Mouse (Mus musculus): ENCODE results near the gene Rab44.

Rab44 gene

DNA sequence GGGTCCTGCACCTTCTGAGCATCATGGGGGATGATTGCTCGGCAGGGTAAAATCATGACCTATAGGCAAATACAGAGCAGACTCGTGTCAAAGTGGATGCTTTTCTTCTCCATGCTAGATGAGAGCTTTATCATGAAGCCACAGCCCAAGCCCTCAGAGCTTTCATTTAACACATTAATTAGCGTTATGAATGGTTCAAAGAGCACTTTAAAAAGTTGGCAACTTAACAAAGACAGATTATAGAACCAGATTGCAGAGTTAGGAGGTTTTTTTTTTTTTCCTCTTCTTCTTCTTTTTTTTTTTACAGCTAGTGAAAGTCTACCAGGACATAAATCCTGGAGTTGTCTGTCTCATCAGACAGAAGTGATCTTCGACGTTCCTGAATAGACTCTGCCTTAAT lies 15.4 kb downstream of the Rab44 start:
- DNase-seq (ENCODE audit: low read depth, low spot score): no peak

DNA sequence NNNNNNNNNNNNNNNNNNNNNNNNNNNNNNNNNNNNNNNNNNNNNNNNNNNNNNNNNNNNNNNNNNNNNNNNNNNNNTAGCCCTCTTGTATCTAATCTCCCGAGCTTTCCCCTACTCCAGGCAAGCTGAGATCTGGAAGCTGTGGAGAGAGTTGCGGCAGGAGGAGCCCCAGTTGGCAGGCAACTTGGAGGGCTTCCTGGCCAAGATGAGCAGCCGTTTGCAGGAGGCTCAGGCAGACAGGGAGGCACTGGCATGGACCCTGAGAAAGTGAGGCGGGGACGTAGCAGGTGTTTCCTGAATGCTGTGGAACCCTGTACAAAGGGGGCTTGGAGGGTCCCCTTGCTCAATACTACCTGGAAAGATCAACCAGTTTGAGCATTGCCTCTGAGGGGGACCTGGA lies 21.1 kb downstream of the Rab44 start:
- DNase-seq (ENCODE audit: low read depth, low spot score): no peak

DNA sequence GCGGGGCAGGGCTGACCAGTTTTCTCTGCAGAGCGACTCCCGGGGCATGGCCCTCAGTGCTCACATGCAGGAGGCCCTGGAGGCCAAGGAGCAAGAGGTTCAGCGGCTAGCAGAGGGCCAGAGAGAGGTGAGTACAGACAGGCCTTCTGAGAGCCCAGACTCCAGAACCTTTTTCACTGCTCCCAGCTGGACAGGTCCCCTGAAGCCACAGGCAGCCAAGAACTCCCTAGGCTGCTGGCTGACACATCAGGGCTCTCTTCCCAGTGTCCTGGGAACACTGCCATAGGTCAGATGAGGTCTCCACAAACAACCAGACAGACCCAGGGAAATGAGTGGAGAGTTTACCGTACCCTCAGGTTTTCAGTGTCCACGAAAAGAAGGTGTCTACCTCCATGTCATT lies 22.3 kb downstream of the Rab44 start:
- DNase-seq (ENCODE audit: low read depth, low spot score): no peak

DNA sequence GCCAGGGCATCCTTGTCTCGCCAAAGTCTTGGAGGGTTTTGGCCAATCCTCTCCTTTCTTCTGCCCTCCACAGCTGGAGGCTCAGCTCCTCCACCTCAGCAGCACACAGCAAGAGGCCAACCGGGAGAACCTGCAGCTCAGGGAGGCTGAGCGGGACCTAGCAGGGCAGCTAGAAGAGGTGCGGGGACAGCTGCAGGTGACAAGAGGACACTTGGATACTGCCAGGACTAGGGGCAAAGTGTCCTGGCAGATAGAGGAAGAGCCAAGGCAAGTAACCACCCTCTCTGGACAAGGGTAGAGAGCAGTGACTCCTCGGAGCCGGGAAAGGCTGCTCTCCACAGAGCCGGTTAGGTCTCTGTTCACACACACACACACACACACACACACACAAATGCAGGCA lies 24.0 kb downstream of the Rab44 start:
- DNase-seq (ENCODE audit: low read depth, low spot score): no peak

DNA sequence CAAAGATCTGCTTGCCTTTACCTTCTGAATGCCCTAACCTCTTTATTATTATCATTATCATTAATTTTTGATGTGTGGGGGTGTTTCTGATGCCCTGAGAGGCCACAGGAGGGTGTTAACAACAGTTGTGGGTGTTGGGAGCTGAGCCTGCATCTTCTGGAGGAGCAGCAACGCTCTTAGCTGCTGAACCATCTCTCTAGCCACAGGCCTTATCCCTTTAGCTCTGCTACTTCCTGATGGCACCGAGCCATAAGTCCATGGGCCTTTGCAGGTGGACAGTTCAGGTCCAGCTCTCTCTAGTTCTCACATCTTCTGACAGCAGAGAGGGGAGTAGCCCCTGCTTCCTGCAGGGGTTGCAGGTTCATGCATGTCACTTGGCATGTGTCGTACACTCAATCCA lies 27.6 kb downstream of the Rab44 start:
- DNase-seq (ENCODE audit: low read depth, low spot score): no peak

DNA sequence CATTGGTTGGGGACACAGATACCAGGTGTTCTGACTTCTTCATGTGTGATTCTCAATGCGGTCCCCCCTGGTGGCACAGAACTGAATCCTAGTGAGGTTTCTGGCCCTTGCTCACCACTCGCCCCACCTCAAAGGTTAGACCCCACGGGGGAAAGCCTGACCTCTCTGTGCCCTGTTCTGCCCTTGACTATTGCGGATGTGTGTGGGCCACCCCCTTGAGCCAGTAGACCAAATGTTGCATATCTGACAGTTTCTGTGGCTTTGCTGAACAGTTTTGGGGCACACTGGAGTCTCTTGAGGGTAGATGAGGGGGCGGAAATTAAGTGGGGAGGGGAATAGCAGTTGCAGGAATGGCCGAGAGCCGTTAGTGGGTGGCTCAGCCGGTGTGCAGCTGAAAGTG lies 29.3 kb downstream of the Rab44 start:
- DNase-seq (ENCODE audit: low read depth, low spot score): no peak

DNA sequence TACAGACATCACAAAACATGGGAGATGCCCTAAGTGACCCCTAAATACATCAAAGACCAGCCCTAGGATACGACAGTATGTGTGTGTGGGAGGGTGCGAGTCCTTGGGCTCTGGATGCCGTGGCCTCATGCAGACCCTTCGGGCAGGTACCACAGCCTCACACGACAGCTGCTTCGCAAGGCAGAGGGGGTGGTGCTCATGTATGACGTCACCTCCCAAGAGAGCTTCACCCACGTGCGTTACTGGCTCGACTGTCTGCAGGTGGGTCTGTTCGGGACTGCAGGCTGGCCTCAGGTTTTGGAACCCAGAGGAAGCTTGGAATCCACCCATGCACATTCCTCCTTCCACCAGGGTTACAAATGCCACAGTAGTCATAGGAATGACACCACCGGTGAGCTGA lies 31.2 kb downstream of the Rab44 start:
- DNase-seq (ENCODE audit: low read depth, low spot score): no peak

DNA sequence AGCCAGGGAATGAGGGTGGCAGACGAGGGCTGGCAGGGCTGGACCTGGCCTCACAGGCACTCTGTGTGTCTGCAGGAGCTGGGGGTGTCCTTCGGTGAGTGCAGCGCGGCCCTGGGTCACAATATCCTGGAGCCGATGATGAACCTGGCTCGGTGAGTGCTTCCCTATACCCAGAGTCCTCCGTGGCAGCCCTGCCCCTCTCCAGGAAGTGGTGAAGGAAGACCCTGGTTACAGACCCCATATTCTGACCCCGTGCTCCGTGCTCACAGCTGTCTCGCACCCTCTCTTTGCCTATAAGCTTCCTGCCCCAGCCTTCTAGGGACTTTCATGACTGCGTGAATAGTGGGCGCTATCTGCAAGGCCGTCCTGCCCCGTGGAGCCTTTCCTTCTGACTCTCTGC lies 33.3 kb downstream of the Rab44 start:
- DNase-seq (ENCODE audit: low read depth, low spot score): no peak

DNA sequence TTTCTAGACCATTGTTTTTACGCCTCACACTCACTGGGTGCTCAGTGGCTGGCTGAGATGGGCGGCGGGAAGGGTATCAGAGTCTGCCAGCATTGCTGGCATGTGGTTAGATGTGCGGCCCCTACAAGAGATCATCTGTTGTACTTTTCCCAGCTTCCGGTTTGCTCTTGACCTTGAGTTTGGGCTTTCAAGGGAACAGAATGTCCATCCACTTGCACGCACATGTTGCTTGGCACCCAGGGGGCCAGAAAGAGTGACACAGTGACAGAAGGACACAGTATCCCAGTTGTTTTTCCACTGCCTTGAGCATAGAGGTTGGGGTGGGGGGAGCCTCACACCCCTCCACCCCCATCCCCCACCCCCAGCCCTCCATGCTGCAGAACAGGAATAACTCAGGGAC lies 33.8 kb downstream of the Rab44 start:
- no peak for DNase-seq (ENCODE audit: low read depth, low spot score)

DNA sequence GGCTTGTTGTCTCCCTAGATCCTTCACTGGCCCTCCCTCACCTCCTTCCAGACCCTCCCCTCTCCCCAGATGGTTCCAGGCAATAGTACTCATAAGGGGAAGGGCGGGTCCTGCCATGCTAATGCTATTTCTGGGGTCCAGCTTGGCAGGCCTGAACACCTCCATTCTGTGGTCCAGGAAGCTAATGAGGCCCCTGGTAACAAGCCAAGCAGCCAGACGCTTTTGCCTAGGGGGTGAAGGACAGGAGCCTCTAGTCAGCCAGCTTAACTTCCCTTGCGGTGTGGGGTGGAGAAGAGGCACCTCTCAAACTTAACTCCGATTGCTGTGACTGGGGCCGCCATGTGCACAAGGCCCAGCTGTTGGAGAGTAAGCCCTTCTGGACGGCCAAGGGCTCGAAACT lies 35.8 kb downstream of the Rab44 start:
- no peak for DNase-seq (ENCODE audit: low read depth, low spot score)

DNA sequence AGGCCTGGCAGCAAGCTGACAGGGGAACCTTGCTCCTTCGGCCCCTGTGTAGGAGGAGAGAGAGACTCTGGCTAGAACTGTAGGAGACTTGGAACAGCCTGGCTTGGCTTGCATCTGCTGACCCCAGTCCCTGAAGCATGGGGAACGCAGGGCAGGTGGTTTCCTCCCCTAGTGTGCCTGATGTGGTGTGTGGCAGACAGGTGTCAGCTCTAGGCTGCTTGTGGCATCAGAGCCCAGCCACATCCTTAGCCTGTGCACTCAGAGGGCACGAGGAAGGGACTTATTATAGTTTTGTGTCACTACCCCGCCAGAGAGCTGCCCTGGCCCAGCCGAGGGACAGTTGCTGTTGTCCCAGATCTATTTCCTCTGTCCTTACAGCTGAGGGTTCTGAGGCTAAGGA lies 38.6 kb downstream of the Rab44 start:
- DNase-seq (ENCODE audit: low read depth, low spot score): no peak

DNA sequence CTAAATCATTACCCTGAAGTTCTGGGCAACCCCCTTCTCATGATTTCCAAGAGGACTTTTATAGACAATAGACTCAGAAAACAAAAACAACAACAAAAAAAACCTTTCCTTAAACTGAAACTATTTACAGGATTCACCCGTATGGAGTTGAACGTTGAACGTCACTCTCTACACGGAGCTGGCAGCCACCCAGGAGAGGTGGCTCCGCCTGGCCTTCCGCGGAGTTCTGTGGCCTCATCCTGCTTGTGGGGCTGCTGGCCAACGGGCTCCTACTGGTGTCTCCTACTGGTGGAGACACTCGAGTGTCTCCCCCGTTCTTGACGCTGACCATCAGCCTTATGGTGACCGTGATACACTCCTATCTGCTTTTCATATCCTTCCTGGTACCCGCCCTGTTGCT lies 40.3 kb downstream of the Rab44 start:
- no peak for DNase-seq (ENCODE audit: low read depth, low spot score)

DNA sequence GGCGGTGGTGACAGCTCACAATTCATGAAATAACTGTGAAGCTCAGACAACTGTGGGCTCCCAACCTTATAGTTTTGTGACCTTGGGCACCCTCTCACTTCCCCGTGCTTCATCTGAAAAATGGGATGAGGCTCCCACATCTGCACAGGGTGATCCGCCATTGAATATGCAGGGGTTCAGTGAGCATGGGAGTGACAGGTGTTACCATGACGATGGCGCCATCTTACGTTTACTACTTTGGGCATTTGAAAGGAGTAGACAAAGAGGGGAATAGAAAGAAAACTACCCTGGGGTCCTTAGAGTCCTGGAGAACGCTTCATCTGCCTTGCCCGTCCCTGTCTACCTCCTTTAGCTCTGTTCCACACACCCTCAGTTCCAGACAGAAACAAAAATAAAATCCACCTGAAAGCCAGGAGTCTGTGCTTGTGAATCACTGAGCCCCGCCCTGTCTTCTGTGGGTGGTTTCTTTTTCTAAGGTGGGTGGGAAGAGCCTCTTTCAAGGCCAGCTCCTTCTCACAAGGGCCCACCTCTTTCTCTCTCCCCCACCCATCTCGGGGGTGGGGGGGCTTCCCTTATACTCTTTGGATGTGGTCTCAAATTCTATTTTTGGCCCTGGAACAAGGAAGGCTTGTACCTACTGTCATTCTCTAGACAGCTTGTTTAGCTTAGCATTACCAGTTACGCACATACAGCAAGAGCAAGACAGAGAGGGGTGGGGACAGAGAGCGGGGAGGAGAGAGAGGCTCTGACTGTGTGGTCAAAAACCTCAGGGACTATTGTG lies 41.6 kb downstream of the Rab44 start:
- no peak for DNase-seq (ENCODE audit: low read depth, low spot score)

DNA sequence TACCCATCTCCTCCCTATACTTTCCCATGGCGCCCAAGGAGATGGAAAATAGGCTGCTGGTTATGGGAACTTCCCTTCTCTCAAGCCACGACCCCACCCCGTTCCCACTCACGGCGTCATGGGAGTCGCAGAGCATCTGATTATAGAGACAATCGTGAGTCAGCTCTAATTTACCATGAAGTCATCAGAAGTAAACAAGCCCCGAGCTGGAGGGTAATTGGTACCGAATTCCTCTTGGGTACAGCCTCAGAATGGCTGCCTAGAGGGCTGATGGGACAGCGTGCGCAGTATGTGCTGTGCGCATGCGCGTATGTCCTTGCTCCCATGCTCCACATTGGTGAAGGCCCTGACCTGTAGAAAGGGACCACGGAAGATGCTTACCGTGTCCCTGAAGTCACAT lies 42.5 kb downstream of the Rab44 start:
- no peak for DNase-seq (ENCODE audit: low read depth, low spot score)

DNA sequence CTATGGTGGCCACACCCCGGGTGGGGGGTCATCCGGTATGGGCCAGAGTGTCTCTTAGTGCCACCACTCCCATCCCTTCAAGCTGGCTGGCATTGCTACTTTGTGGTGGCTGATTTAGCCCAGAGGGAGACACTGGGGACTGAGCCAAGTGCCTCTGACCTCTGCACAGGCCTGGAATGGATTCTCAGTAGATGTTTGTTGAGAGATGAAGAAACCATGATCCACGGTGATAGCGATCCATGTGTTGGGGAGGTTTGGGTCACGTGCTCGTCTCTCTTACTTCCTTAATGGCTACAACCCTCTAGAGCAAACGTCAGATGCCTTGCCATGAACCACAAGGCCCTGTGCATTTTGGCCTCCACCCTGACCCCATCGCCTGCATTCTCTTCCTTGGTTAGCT lies 42.9 kb downstream of the Rab44 start:
- DNase-seq (ENCODE audit: low read depth, low spot score): no peak

DNA sequence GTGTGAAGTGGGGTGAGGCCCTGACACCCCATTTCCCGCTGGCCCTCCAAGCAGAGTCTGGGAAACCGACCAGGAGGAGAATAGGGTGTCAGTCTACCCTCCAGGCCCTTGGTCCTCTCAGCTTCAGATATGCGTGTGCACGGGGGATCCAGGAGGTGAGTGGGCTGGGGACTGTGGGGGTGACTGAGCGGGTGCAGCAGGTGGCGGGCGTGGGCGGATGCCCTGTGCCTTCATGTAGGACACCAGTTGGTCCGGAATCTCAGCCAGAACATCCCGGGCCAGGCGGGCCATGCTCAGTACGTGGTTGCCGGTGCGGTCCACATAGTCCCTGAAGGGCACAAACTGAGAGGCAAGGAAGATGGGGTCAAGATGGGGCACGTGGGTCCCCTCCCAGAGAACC lies 45.0 kb downstream of the Rab44 start:
- DNase-seq (ENCODE audit: low read depth, low spot score): no peak

DNA sequence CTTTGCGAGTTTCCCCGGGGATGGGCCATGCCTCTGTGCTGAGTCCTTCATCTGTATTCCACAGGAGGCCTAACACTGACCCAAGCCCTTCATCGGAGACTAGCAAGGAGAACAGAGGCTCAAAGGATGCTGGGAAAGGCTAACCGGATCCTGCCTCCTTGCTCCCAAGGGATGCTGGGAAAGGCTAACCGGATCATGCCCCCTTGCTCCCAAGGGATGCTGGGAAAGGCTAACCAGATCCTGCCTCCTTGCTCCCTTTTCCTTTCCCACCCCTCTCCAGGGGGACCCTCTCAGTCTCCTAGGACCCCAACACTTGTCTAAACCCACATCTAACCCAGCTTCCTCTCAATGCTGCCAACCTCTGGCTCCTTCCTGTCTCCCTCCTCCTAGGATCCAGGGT lies 45.4 kb downstream of the Rab44 start:
- DNase-seq (ENCODE audit: low read depth, low spot score): no peak

DNA sequence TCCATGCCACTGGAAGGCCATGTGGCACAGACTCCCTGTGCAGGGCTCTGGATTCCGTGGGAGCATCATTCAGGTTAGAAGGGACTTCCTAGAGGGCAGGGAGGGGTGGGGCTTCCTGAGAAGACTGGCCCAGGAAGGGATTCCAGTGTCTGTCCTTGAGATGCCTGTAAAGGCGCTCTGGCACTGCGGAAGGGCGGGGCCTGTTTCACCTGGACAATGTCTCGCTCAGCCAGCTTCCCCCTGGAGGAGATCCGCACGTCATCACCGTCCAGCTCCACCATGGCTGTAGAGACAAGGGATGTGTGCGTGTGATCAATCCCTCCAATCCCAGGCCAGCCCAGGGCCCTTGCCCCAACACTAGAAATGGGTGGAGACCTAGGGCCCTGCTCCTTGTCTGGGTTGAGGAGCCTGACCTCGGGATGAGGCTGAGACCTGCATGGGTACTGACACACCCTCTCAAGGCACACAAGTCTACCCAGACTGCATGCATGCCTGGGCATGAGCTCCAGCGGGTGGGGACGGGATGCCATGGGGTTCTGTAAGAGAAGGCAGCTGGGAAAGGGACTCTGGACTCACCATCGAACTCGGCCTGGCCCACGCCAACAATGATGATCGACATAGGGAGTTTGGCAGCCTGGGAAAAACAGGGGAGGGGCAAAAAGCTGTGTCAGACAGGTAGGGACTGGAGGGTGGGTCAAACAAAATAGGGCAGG lies 46.0 kb downstream of the Rab44 start:
- no peak for DNase-seq (ENCODE audit: low read depth, low spot score)

DNA sequence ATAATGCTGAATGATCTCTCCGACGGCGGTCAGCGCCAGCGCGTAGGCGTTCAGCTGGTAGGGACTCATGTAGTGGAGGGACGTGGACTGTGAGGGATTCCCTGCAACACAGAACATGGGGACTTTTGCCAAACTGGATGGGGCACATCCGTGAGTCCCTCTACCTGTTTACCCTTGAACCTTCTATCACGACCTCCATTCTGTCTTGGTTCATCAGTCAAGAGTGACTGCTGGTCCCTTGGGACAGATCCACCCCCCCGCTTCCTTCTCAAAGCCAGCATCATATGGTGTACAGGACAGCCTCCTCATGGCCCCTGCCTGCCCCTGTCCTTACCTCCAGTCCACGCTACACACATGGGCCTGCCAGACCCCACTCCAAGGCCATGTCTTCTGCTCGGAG lies 48.4 kb downstream of the Rab44 start:
- DNase-seq (ENCODE audit: low read depth, low spot score): no peak

DNA sequence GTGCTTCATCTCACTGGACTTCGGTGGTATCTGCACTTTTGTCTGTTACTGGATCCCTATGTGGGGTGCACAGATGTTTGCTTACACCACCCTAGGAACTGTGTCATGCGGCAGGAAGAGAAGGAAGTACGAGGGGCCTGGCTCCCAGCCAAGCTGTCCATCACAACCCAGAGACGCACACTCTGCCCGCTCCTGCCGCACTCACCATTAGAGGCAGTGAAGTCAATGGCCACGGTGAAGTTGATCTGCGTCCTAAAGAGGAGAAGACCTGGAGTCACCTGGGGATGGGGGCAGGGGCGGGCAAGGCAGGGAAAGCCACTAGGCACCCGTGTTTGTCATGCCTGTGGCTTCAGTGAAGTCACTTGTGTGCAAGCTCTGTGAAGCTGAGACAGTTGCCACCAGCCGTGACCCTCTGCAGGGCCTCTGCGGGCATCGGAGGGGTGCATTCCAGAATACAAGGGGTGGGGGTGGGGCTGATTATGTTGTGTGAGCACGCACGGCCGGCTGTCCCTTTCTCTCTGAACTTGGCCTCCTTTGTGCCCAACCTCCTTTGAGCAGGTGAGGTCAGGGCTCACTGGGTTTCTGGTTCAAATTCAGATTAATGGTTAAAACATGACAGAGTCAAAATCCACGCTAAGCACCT lies 50.6 kb downstream of the Rab44 start:
- DNase-seq (ENCODE audit: low read depth, low spot score): no peak

DNA sequence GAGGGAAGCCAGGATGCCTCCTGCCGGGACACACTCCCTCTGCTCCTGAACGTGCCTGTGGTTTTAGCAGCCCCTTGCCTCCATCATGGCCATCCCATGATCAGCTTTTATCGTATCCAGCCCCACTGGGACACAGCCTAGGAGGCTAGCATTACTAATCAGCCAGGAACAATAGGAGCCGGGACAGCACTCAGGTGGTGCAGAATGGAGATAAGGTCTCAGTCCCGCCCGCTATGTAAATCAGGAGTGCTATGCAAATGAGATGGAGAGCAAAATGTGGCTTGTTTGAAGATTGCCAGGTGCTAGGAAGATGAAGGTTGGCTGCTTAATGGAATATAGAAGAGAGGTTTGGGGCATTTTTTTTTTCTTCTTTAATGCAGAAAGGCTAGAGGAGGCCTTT lies 51.5 kb downstream of the Rab44 start:
- DNase-seq (ENCODE audit: low read depth, low spot score): no peak

DNA sequence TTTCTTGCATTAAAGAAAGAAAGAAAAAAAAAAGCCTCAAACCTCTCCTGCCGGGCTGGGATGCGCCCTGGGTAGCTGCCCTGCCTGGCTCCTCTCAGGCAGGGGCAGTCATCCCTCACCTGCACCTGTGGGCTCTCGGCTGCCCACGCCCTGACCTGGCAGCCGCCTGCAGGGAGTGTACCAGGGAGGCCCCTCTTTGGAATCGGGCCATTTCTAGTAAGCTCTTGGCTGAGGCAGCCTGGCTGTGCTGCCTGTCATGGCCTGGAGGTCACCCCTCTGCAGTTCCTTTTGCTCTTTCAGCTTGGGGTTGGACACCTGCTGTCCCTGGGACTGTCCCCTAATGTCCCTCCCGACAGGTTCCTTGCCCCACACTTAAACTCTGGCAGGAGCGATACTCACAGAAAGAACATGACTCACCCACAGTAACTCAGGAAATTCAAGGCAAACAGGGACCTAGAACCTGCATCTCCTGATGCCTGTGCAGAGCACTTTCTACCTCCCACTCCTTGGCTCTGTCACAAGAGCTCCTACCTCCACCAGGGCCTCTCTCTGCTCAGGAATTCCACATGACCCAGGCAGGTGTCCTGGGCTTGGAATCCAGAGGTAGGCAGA lies 52.1 kb downstream of the Rab44 start:
- DNase-seq (ENCODE audit: low read depth, low spot score): no peak

DNA sequence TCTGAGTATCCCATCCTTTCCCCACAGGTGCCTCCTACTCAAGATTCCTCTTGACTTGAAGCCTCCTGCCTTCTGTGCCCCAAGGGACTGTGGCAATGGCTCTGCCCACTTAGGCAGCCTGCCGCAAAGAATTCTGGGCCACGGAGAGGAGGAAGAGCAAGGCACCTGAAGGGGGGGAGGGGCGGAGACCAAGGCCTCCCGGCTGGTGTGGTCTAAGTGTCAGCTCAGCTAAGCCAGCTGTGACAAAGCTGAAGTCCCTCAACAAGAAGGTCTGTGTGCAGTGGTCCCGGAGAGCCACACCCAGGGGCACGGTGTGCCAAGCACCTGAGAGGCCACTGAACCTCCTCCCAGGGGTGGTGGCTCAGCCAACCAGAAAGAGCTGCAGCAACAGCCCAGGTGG lies 53.4 kb downstream of the Rab44 start:
- no peak for DNase-seq (ENCODE audit: low read depth, low spot score)
